Mouse (Mus musculus) gastrocnemius, adult 2 months (tissue): ENCODE measurements at regions not wholly inside any gene's neighbourhood (a gene's known extent, or its start where the extent isn't known, plus 50 kb on each side); places are given as distances from the start of the nearest gene placed in this dataset.

Experiments
- DNase-seq: peaks from one replicate; pipeline ENCODE4 v3.0.0; 2022
- H3K27ac ChIP-seq: fragments of 200-600 bp; 2 replicates; pipeline ENCODE4 v1.8.1; 2022; ENCODE audit warnings: mild to moderate bottlenecking
- H3K4me3 ChIP-seq: fragments of 200-600 bp; 2 replicates; pipeline ENCODE4 v1.8.1; 2022; ENCODE audit warnings: mild to moderate bottlenecking, moderate library complexity
- CTCF ChIP-seq: fragments of 200-600 bp; IDR thresholded peaks from 2 replicates; pipeline ENCODE4 v1.8.1; 2022; ENCODE audit warnings: antibody characterized with exemption, mild to moderate bottlenecking, moderate library complexity
- intact Hi-C: fragments of 180-260 bp; cut with DNase I; formaldehyde crosslinking; loops from one replicate; pipeline ENCODE4 v1.15.1; 2025

DNA sequence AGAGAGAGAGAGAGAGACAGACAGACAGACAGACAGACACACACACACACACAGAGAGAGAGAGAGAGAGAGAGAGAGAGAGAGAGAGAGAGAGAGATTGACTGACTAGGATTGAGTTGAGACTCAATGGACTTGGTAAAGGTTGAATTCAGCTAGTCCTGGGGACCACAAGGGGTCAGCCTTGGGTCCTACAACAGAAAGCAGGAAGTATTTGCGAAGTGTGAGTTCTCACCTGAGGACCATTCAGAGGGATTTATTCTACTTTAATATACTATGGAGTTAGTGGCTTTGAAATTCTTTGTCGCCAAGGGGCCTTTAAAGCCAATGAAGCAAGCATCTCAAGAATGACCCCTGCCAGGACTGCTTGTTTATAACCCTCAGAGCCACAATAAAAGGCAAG is 173.4 kb upstream of the Eif4g2 start:
- intact Hi-C loops, result no loop called here

DNA sequence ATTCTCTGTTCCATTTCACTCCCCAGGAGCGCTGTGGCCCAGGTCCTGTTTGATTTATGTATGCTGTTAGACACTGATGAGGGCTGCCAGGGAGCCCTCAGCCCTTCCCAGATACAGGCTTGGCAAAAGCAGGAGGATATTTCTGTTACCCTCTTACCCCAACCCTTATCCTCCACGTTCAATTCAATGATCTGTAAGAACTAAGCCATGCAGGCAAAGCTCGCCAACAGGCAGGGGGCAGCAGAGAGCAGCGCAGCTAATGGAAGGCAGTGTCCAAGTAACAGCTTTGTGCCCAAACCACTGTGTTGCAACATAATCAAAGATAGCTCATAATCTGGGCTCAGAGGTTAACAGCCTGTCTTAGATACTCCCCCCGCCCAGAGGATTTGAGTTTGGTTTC is 166.8 kb upstream of the Eif4g2 start:
- DNase-seq, result peak; percentile 90
- no peak overlapping the region for H3K27ac ChIP-seq
- intact Hi-C loops, result loop anchor here (1.0 to 5.0 kb wide), 2 partner anchors 533 to 720 kb away; no protein-coding TSS in a partner anchor

More for the DNA sequence above, 173.4 kb upstream of the Eif4g2 start:
- no peak for TF ChIP-seq CTCF
- Histone ChIP-seq H3K27ac (no peak overlapping the region), H3K4me3 (no peak overlapping the region)
- no peak for DNase-seq

DNA sequence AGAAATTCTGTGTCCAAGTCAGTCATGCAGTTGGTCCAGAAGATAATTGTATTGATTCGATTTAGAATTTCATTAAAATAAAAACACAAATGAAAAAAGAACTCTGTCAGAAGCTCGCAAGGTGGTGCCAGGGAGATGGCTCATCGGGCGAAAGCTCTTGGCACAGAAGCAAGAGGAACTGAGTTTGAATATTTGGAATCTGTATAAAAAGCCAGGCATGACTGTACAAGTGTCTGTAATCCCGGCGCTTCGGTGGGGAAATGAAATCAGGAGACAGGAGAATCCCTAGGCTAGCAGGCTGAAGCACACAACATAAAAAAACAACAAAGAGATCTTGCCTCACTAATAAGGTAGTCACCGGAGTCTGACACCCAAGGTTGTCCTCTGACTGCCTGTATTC is 162.7 kb upstream of the Eif4g2 start:
- no peak overlapping the region for H3K27ac ChIP-seq
- intact Hi-C loops, result loop anchor here (5.0 kb wide), 1 partner anchor 537 kb away; no protein-coding TSS in a partner anchor
- no peak for TF ChIP-seq CTCF
- no peak for DNase-seq
- no peak overlapping the region for H3K4me3 ChIP-seq

More for the DNA sequence above, 166.8 kb upstream of the Eif4g2 start:
- H3K4me3 ChIP-seq, result no peak overlapping the region
- TF ChIP-seq CTCF, result peak; percentile 100; the same call in 1 of the 2 replicates

DNA sequence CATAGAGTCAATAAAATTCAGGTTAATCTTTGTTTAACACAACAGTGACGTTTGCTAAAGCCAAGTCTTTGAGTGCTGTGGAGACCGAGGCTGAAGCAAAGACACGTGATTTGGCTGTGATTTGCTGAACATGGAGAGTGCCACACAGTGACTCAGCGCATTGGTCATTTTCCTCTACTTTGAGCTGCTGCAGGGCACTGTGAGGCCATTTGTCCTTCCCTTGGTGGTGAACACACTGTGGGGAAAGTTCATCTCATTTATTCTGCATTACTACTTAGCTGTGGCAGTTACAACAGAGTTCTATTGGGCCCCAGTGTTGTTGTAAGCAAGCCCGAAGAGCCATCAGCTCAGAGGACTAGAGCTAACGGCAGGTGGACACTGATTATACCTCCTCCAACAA is 162.2 kb upstream of the Eif4g2 start:
- intact Hi-C loops, result loop anchor here (5.0 kb wide), 1 partner anchor 537 kb away; no protein-coding TSS in a partner anchor
- TF ChIP-seq CTCF, result no peak
- Histone ChIP-seq H3K4me3 (no peak overlapping the region), H3K27ac (no peak overlapping the region)
- DNase-seq, result no peak

DNA sequence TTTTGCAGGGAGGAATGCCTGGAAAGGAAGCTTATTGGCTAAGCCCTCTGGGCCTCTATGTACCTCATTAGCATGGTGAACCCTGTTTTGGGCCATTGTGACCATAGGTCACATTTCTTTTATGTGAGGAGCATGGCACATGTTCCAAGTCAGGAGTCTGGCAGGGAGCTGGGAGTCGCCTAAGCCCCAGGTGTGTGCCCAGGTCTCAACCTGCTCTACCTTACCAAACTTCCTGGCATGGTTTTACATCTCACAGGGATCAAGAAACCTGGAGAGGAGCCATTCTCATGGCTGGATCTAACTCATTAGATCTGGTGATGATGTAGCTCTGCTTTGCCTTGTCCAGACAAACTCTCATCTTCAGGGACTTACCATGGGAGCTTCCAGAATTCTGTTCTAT is 161.0 kb upstream of the Eif4g2 start:
- no peak for TF ChIP-seq CTCF
- intact Hi-C loops, result no loop called here
- H3K27ac ChIP-seq, result no peak overlapping the region

DNA sequence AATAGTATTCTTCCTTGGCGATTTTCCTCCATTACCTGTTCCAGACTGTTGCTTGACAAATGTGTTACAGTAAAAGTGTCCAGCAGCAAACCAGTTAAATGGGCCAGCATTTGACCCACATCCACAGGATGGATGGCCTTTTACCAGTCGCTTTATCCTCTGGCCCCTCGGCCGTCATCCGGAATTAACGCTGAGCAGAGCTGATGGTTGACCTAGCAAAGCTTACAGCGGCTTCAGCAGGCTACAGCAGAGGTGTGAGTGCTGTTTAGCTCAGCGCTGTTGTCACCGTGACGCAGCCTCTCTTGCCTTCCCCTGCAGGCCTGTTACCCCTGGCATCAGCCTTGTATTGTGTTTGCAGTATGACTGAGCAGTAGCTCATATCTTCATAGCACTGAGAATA is 159.8 kb upstream of the Eif4g2 start:
- H3K4me3 ChIP-seq, result no peak overlapping the region
- no peak overlapping the region for H3K27ac ChIP-seq
- DNase-seq, result no peak
- intact Hi-C loops, result no loop called here
- TF ChIP-seq CTCF, result no peak

More for the DNA sequence above, 161.0 kb upstream of the Eif4g2 start:
- H3K4me3 ChIP-seq, result no peak overlapping the region
- DNase-seq, result no peak

DNA sequence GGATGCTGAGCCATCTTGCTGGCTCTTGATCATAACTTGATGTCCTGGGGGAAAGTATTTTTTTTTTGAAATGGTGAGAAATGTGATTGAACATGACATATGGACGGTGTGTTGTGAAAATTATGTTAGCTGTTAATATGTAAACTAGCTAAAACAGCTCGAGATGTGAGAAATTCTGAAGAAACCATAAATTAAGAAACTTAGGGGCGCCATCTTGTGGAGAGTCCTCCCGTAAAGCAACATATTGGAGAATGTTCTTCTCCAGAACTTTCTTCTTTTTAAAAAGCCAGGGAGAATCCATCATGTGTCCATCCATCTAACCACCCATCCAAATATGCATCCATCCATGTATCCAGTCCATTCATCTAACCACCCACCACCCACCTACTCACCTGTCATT is 158.7 kb upstream of the Eif4g2 start:
- peak; percentile 66 for TF ChIP-seq CTCF
- DNase-seq, result no peak
- Histone ChIP-seq H3K4me3 (no peak overlapping the region), H3K27ac (no peak overlapping the region)
- intact Hi-C loops, result loop anchor here (1.0 kb wide), 2 partner anchors 59 to 192 kb away; no protein-coding TSS in a partner anchor

DNA sequence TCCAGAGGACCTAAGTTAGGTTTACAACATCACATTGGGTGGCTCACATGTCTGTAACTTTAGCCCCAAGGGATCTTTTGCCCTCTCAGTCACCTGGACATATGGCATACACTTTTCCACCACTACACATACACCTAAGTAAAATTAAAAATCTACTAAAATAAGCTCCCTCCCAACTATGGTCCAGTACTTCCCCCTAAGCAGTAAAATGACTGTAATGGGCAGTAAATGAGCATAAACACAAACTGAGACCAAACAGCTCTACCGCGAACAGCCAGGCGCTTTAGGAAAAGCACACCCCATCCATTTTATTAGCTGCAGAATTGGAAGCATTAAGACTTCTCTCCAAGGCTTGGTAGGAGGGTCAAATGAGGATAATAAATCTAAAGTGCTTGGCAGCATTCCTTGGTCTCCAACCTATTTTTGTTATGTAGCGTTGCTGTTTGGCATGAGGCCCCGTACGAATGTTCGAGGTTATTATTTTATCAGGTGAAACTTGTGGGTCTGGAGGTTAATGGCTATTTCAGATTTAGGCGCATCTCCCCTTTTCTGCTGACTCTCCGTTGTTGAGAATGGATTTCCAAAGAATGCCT is 157.5 kb upstream of the Eif4g2 start:
- no peak for DNase-seq
- intact Hi-C loops, result no loop called here
- H3K4me3 ChIP-seq, result peak overlapping the region; percentile 29
- peak overlapping the region; percentile 29; the same call in 1 of the 2 replicates for H3K27ac ChIP-seq
- no peak for TF ChIP-seq CTCF

DNA sequence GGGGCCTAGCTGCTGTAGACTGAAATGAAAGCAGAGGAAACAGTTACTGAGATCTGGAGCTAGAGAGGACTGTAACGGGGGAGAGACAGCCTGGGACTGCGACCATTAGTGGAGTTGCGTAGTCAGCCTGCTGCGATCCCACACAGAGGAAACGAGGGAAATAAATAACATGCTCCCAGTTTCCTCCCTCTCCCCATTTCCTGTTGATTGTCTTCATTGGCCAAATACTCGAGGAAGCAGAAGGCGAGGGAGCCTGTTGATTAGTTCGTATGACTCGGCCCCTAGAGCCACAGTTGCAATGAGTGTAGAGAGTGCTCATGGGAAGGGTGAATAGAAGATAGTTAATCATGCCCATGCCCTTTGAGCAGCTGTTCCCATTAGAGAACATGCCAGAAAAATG is 155.0 kb upstream of the Eif4g2 start:
- Histone ChIP-seq H3K27ac (0 out of 2 replicates have a peak overlapping the region, but pooled peaks have one; percentile 35), H3K4me3 (no peak overlapping the region)
- intact Hi-C loops, result no loop called here
- DNase-seq, result no peak
- no peak for TF ChIP-seq CTCF

DNA sequence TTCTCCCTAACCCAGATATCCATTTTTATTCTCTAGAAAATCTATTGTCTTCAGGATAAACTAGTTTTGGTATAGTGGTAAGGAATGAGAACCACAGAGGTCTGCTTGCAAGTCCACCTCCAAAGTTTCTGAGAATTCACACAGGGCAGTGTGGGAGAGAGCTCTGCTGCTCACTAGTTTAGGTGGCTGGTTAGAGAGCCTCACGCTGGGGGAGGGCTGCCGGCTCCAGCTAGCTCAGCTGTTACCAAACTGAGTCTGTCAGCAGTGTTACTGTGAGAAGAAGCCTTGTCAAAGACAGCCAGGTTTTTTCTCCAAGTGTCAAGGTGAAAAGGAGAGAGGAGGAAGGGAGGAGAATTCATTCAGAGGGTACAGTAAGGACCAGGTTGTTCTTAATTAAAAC is 147.8 kb upstream of the Eif4g2 start:
- intact Hi-C loops, result no loop called here
- Histone ChIP-seq H3K27ac (peak overlapping the region; percentile 20; the same call in 1 of the 2 replicates), H3K4me3 (no peak overlapping the region)
- peak; percentile 38 for DNase-seq
- no peak for TF ChIP-seq CTCF

DNA sequence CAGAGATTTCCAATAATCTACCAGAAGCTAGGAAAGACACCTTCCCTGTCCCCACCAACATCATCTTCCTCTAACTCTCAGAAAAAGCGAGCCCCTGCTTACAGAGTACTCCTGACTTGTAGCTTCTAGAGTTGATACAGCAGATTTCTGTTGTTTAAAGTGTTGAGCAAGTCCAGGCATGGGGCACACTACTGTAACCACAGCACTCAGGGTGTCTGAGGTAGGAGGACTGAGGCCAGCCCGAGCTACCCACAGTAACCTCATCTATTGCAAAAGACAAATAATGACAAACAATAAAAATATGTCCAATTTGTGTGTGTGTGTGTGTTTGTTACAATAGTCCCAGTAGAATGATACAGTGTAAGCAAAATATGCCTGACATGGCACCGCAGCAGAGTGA is 144.3 kb upstream of the Eif4g2 start:
- no peak for TF ChIP-seq CTCF
- no peak for DNase-seq
- intact Hi-C loops, result no loop called here
- Histone ChIP-seq H3K4me3 (no peak overlapping the region), H3K27ac (no peak overlapping the region)

DNA sequence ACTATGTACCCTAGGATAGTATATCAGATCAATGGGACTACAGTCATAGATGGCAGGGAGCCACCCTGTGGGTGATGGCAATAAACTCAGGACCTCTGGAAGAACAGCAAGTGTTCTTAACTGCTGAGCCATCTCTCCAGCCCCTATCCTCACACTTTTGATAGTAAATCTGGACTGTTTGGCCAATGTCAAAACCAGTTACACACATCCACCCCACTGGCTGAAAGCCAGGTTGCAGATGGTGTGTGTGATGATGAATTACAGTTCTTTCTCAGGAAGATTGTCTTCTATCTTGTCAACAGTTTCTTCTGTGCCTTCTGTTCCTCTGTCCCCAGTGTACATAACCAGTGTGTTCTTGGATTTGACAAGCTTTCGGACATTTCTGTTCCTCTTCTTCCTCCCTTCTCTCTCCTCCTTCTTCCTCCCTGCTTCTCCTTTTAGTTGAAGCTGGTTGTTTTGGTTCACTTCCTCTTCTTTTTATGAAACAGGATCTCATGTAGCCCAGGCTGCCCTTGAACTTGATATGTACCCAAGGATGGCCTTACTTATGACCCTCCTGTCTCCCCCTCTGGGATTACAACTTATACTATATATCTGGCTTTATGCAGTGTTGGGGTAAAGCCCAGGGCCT is 143.3 kb upstream of the Eif4g2 start:
- DNase-seq, result no peak
- no peak overlapping the region for H3K27ac ChIP-seq
- TF ChIP-seq CTCF, result no peak
- no peak overlapping the region for H3K4me3 ChIP-seq
- intact Hi-C loops, result no loop called here

DNA sequence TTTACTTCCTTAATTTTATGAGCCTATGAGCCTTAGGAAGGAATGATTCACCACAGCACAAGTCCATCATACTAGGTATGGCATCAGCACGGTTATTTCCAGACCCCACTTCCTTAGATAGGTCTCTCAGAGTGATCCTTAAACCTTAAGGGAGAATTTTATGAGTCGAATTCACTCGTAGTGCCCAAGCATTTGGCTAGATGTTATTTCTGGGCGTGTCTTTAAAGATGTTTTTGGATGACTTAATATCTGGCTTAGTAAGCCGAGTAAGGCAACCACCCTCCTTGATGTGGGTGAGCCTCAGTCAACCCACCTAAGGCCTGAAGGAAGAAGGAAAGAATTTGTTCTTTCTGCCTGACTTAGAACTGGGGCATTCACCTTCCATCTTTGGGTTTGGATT is 132.8 kb upstream of the Eif4g2 start:
- Histone ChIP-seq H3K4me3 (no peak overlapping the region), H3K27ac (no peak overlapping the region)
- no peak for TF ChIP-seq CTCF
- DNase-seq, result no peak
- intact Hi-C loops, result no loop called here
